Mouse (Mus musculus): ENCODE results near the gene Xpa. TPM values are rescaled to one million over a fixed set of nuclear protein-coding genes. Genes with fewer than 3 reads are reported as not detected.
"Not testable (repeated sequence)": the region's sequence is repeated elsewhere in the genome, so short reads cannot be mapped to it uniquely, and the experiment has no call there.

Xpa gene
- polyA plus RNA-seq (2015; fragmentation: Nextera tagmentation; extraction: Ambion mirVana), result 26.4 and 27.4 TPM in 2 replicates

- peak; percentile 96 for ATAC-seq (ENCODE audit: low FRiP score)
- Histone ChIP-seq H3K4me1 (peaks cover 33% of the 10 kb centered on the region), H3K4me2 (peak within 1 kb of the TSS; percentile 83), H3K27me3 (replicated peaks) (peaks cover 16% of the 10 kb centered on the region), H3K27ac (replicated peaks) (peak within 1 kb of the TSS; percentile 94), H3K9ac (replicated peaks) (peak within 1 kb of the TSS; percentile 95), H3K9me3 (replicated peaks) (no peaks in the 10 kb centered on the region), H3K36me3 (peaks cover 4% of the 10 kb centered on the region), H3K4me3 (replicated peaks) (peak within 1 kb of the TSS; percentile 81)
- under 1% methylated on average over 70 of the region's 70 CpGs for WGBS
These were observed at the start of gene Xpa for GRCm38 (mm10) chr4:46195781-46196487. Xpa (minus strand) TSS chr4:46196311.

DNA sequence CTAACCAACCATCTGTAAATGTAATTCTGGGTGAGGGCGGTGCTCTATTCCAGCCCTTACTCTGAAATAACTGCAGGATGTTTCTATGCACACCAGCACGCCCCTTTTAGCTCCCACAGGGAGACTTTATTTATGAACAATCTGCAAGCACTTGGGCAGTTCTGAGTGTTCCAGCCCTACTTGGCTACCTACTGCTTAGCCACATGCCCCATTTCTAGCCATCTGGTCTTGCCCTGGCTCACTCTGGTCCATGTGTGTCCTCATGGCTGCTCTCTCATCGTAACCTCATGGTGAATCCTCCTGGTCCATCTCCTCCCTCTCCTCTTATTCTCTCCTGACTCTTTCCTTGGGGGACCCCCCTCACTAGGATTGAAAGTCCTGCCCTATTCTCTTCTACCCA lies 39.8 kb upstream of the Xpa start:
- H3K9me3 ChIP-seq (replicated peaks), result no peaks in the 10 kb centered on the region
- no peaks in the 10 kb centered on the region for H3K36me3 ChIP-seq
- ATAC-seq (ENCODE audit: low FRiP score), result no peak
- no peaks in the 10 kb centered on the region for H3K27me3 ChIP-seq (replicated peaks)
- H3K4me2 ChIP-seq, result no peak overlapping the region
- no peak overlapping the region for H3K27ac ChIP-seq (replicated peaks)
- WGBS, result 90% methylated on average over 3 of the region's 3 CpGs
- no peak overlapping the region for H3K4me3 ChIP-seq (replicated peaks)
- H3K4me1 ChIP-seq, result no peaks in the 10 kb centered on the region
- no peak overlapping the region for H3K9ac ChIP-seq (replicated peaks)

DNA sequence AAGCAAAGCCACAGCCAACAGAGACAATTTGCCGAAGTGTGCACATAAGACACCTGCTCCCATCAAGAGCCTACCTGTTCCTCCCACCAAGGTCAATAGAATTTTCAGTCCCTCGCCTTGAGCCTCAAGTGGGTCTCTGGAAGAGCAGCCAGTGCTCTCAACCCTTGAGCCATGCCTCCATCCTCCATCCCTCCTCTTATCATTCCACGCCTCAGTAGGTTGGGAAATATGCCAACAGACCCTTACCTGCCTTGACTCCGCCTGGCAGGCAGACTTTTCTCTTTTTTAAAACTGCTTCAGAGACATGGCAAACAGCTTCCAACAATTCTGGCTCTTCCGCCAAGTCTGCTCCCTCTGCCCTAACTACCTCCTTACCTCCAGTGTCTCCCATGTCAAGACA lies 38.6 kb upstream of the Xpa start:
- H3K9ac ChIP-seq (replicated peaks), result no peak overlapping the region
- H3K4me2 ChIP-seq, result no peak overlapping the region
- no peaks in the 10 kb centered on the region for H3K27me3 ChIP-seq (replicated peaks)
- ATAC-seq (ENCODE audit: low FRiP score), result no peak
- WGBS, result 95% methylated on average over 5 of the region's 5 CpGs
- H3K36me3 ChIP-seq, result no peaks in the 10 kb centered on the region
- H3K4me3 ChIP-seq (replicated peaks), result no peak overlapping the region
- no peaks in the 10 kb centered on the region for H3K9me3 ChIP-seq (replicated peaks)
- no peak overlapping the region for H3K27ac ChIP-seq (replicated peaks)
- H3K4me1 ChIP-seq, result no peaks in the 10 kb centered on the region

- 66% methylated on average over 19 of the region's 19 CpGs for WGBS
- H3K27ac ChIP-seq (replicated peaks), result no peak overlapping the region
- H3K4me1 ChIP-seq, result no peaks in the 10 kb centered on the region
- ATAC-seq (ENCODE audit: low FRiP score), result no peak
- H3K36me3 ChIP-seq, result no peaks in the 10 kb centered on the region
- H3K9me3 ChIP-seq (replicated peaks), result no peaks in the 10 kb centered on the region
- H3K9ac ChIP-seq (replicated peaks), result no peak overlapping the region
- H3K4me2 ChIP-seq, result no peak overlapping the region
- no peak overlapping the region for H3K4me3 ChIP-seq (replicated peaks)
- no peaks in the 10 kb centered on the region for H3K27me3 ChIP-seq (replicated peaks)
These were observed 30.9 kb upstream of the Xpa start for GRCm38 (mm10) chr4:46226972-46227535.

DNA sequence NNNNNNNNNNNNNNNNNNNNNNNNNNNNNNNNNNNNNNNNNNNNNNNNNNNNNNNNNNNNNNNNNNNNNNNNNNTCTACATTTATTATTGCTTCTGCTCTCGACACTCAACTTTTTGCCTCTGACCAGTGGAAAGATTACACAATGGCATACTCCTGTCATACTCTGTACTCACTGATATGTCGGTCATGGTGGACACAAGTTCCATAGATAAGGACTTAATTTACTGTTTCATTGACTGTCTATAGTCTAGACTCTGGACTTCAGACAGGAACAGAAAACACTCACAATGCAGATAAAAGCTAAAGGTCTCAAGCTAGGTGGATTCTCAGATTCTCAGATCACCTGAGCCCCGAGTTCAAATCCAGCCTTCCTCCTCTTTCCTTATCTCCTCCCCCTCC lies 25.0 kb upstream of the Xpa start:
- Histone ChIP-seq H3K4me2 (no peak overlapping the region), H3K4me1 (no peaks in the 10 kb centered on the region), H3K36me3 (no peaks in the 10 kb centered on the region), H3K27me3 (replicated peaks) (no peaks in the 10 kb centered on the region), H3K9ac (replicated peaks) (no peak overlapping the region), H3K27ac (replicated peaks) (no peak overlapping the region), H3K4me3 (replicated peaks) (no peak overlapping the region), H3K9me3 (replicated peaks) (no peaks in the 10 kb centered on the region)
- ATAC-seq (ENCODE audit: low FRiP score), result no peak
- WGBS, result 89% methylated on average over 3 of the region's 3 CpGs

DNA sequence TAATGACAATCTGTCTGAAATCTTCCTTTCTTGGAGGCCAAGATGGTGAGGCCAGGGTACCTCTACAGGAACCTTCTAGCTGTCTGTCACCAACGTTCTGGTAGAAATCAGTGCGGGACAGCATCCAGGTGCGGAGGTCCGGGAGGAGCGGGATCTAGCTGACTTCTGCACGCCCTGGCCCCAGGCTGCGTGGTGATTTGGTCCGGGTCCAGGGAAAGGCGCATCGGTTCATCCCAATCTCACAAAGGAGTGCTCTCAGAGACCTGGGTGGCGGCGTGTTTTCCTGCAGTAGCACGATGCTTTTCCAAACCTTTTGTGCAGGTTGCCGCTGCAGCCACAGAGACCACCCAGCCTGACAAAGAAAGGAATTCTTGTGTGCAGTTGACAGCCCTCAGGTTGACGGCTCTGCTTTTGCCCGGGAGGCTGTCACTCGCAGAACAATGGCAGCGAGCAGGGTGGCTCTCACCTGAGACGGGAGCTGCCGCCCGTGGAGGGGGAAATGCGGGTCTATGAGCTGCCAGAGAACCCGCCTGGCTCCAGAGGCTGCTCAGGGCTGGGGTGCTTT lies 6.5 kb upstream of the Xpa start:
- Histone ChIP-seq H3K27ac (replicated peaks) (peak overlapping the region; percentile 83), H3K27me3 (replicated peaks) (peaks cover 17% of the 10 kb centered on the region), H3K4me3 (replicated peaks) (peak overlapping the region; percentile 44), H3K4me1 (peaks cover 8% of the 10 kb centered on the region), H3K9ac (replicated peaks) (peak overlapping the region; percentile 58), H3K36me3 (no peaks in the 10 kb centered on the region), H3K4me2 (peak overlapping the region; percentile 73), H3K9me3 (replicated peaks) (no peaks in the 10 kb centered on the region)
- 5% methylated on average over 23 of the region's 23 CpGs for WGBS
- peak; percentile 68 for ATAC-seq (ENCODE audit: low FRiP score)

- H3K4me2 ChIP-seq, result peak overlapping the region; percentile 73
These were observed 5.9 kb upstream of the Xpa start for GRCm38 (mm10) chr4:46201834-46202561.

GRCm38 (mm10) chr4:46198064-46198463 lies 2.0 kb upstream of the Xpa start:
- ATAC-seq (ENCODE audit: low FRiP score), result no peak
- no peaks in the 10 kb centered on the region for H3K9me3 ChIP-seq (replicated peaks)
- no peak overlapping the region for H3K4me3 ChIP-seq (replicated peaks)
- H3K27me3 ChIP-seq (replicated peaks), result peaks cover 17% of the 10 kb centered on the region
- peaks cover 39% of the 10 kb centered on the region for H3K4me1 ChIP-seq
- H3K9ac ChIP-seq (replicated peaks), result no peak overlapping the region
- H3K27ac ChIP-seq (replicated peaks), result no peak overlapping the region
- WGBS, result 67% methylated on average over 5 of the region's 5 CpGs
- H3K36me3 ChIP-seq, result no peaks in the 10 kb centered on the region
- H3K4me2 ChIP-seq, result no peak overlapping the region

More at GRCm38 (mm10) chr4:46201834-46202561, 5.9 kb upstream of the Xpa start:
- Histone ChIP-seq H3K36me3 (no peaks in the 10 kb centered on the region), H3K27ac (replicated peaks) (peak overlapping the region; percentile 83), H3K4me3 (replicated peaks) (peak overlapping the region; percentile 44), H3K27me3 (replicated peaks) (peaks cover 17% of the 10 kb centered on the region), H3K9me3 (replicated peaks) (no peaks in the 10 kb centered on the region), H3K9ac (replicated peaks) (peak overlapping the region; percentile 58), H3K4me1 (peaks cover 8% of the 10 kb centered on the region)
- 8% methylated on average over 7 of the region's 7 CpGs for WGBS
- peak; percentile 83 for ATAC-seq (ENCODE audit: low FRiP score)

GRCm38 (mm10) chr4:46196513-46196912 lies 402 bp upstream of the Xpa start:
- Histone ChIP-seq H3K4me1 (peaks cover 33% of the 10 kb centered on the region), H3K9ac (replicated peaks) (peak overlapping the region; percentile 95), H3K9me3 (replicated peaks) (no peaks in the 10 kb centered on the region), H3K4me3 (replicated peaks) (peak overlapping the region; percentile 81), H3K27me3 (replicated peaks) (peaks cover 17% of the 10 kb centered on the region), H3K4me2 (peak overlapping the region; percentile 83), H3K36me3 (no peaks in the 10 kb centered on the region), H3K27ac (replicated peaks) (peak overlapping the region; percentile 94)
- peak; percentile 21; the same call in 1 of the 2 replicates for ATAC-seq (ENCODE audit: low FRiP score)
- WGBS, result 41% methylated on average over 6 of the region's 6 CpGs

GRCm38 (mm10) chr4:46192011-46192410 lies 4.1 kb downstream of the Xpa start:
- H3K4me3 ChIP-seq (replicated peaks); H3K9me3 ChIP-seq (replicated peaks); ATAC-seq (ENCODE audit: low FRiP score); H3K9ac ChIP-seq (replicated peaks); H3K4me2 ChIP-seq; H3K27ac ChIP-seq (replicated peaks); H3K27me3 ChIP-seq (replicated peaks): not testable (repeated sequence)
- Histone ChIP-seq H3K4me1 (peaks cover 33% of the 10 kb centered on the region), H3K36me3 (peaks cover 34% of the 10 kb centered on the region)

- Histone ChIP-seq H3K4me1 (no peaks in the 10 kb centered on the region), H3K27ac (replicated peaks) (no peak overlapping the region), H3K4me3 (replicated peaks) (no peak overlapping the region), H3K4me2 (no peak overlapping the region), H3K9ac (replicated peaks) (no peak overlapping the region), H3K27me3 (replicated peaks) (no peaks in the 10 kb centered on the region), H3K9me3 (replicated peaks) (no peaks in the 10 kb centered on the region), H3K36me3 (peaks cover 80% of the 10 kb centered on the region)
- 80% methylated on average over 3 of the region's 3 CpGs for WGBS
- no peak for ATAC-seq (ENCODE audit: low FRiP score)
These were observed 9.6 kb downstream of the Xpa start for GRCm38 (mm10) chr4:46186466-46186865.

Measured in neural tube, embryonic 15.5 days (tissue).